Mouse (Mus musculus): ENCODE results near the gene Mad2l2.

DNA sequence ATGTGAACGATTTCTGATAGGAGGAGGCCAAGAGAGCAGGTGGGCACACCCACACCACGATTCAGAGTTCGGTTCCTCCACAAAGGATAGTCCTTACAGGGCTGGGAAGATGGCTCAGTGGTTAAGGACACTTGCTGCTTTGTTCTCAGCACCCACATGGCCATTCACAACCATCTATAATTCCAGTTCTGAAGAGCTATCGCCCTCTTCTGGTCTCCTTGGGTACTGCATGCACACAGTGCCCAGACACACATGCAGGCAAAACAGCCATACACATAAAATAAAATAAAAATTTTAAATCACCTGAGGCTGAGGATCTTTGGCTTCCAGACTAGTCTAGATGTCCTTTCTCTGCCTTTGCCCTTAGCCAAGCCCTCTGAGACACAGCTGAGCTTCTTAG, 12.8 kb upstream of the Mad2l2 start:
- TF ChIP-seq CTCF (IDR thresholded peaks at IDR 0.05; ENCODE audit: low read depth, low read length) (peak; percentile 54), TAL1 (conservative IDR thresholded peaks at IDR 0.05; ENCODE audit: low read depth, low read length) (no peak), POLR2AphosphoS5 (IDR thresholded peaks at IDR 0.05; ENCODE audit: insufficient replicate concordance, low read depth, low read length) (no peak), GATA1 (IDR thresholded peaks at IDR 0.05; ENCODE audit: borderline replicate concordance, low read length) (no peak), GATA2 (IDR thresholded peaks at IDR 0.05; ENCODE audit: borderline replicate concordance, low read depth, low read length) (no peak)

All from G1E (cell line).